Comparison of ENCODE assay signal across 14 mouse cellular contexts in genomic region chr2:4978091-4978490, GRCm38 (mm10). TPM values are rescaled to one million over a fixed set of nuclear protein-coding genes. Genes with fewer than 3 reads are reported as not detected.
DNase-seq lines count a peak whose midpoint lies in the region; ATAC-seq lines count a peak whose summit lies in the region.
"Had no signal": no experiment of that assay in that cellular context is flagged by ENCODE, and none has a peak within 500 bp of the region (broad histone marks: within the 10 kb centered on the region; RNA-seq: fewer than 3 reads in every experiment).

No protein-coding gene starts in this region.

- H3K27me3 ChIP-seq in forebrain, embryonic 15.5 days = no peaks in the 10 kb centered on the region
- H3K27me3 ChIP-seq in limb, embryonic 11.5 days (ENCODE audit: control insufficient read depth, insufficient read depth, low read length) = no peaks in the 10 kb centered on the region
- H3K27me3 ChIP-seq: CH12.LX; limb, embryonic 13.5 days; neural tube, embryonic 15.5 days had no signal

- H3K4me3 ChIP-seq in forebrain, embryonic 15.5 days = no peak overlapping the region
- H3K4me3 ChIP-seq in limb, embryonic 11.5 days (ENCODE audit: low read depth, low read length) = no peak overlapping the region
- H3K4me3 ChIP-seq: limb, embryonic 13.5 days; neural tube, embryonic 15.5 days had no signal

- H3K9me3 ChIP-seq in forebrain, embryonic 15.5 days = no peaks in the 10 kb centered on the region
- no peaks in the 10 kb centered on the region for H3K9me3 ChIP-seq in limb, embryonic 11.5 days (ENCODE audit: control insufficient read depth, low read length)
- H3K9me3 ChIP-seq: limb, embryonic 13.5 days; neural tube, embryonic 15.5 days had no signal

- WGBS in forebrain, embryonic 15.5 days = 11% methylated on average over 8 of the region's 8 CpGs
- 21% methylated on average over 8 of the region's 8 CpGs for whole genome bisulfite sequencing in limb, embryonic 11.5 days

- H3K4me2 ChIP-seq in forebrain, embryonic 15.5 days (replicated peaks) = no peak overlapping the region
- H3K4me2 ChIP-seq in limb, embryonic 11.5 days (ENCODE audit: low read depth, severe bottlenecking) = no peak overlapping the region
- H3K4me2 ChIP-seq: limb, embryonic 13.5 days; neural tube, embryonic 15.5 days had no signal

- H3K27ac ChIP-seq in forebrain, embryonic 15.5 days (replicated peaks) = peak overlapping the region; percentile 67
- H3K27ac ChIP-seq in limb, embryonic 11.5 days (replicated peaks; ENCODE audit: low read depth, low read length) = 0 out of 2 replicates have a peak overlapping the region, but pooled peaks have one; percentile 15
- H3K27ac ChIP-seq: limb, embryonic 13.5 days; neural tube, embryonic 15.5 days had no signal

- H3K4me1 ChIP-seq in forebrain, embryonic 15.5 days = peaks cover 21% of the 10 kb centered on the region
- H3K4me1 ChIP-seq in limb, embryonic 11.5 days (ENCODE audit: control insufficient read depth, insufficient read depth, low read length) = peaks cover 8% of the 10 kb centered on the region

- peak; percentile 48 for DNase-seq in layer of hippocampus, adult 11-12 months (ENCODE audit: low spot score)
- DNase-seq in layer of hippocampus, adult 9-10 months (ENCODE audit: low spot score) = no peak
- DNase-seq in brain, embryonic 18.5 days (ENCODE audit: low read depth, low spot score) = peak; percentile 56
- DNase-seq in limb, embryonic 11.5 days (ENCODE audit: low spot score) = peak; percentile 50
- no peak for DNase-seq in thymus, postnatal 0 days (ENCODE audit: low spot score)
- no peak for DNase-seq in thymus, postnatal 4 days
- DNase-seq in adrenal gland, adult 2 months = no peak
- DNase-seq: heart, adult 11 months had no signal

- ATAC-seq in forebrain, embryonic 15.5 days (replicated peaks) = peak; percentile 38; the same call in 1 of the 2 replicates
- no peak for ATAC-seq in limb, embryonic 11.5 days (ENCODE audit: insufficient number of reproducible peaks, low FRiP score, low TSS enrichment, low read depth)

- H3K9ac ChIP-seq in forebrain, embryonic 15.5 days (replicated peaks) = no peak overlapping the region
- no peak overlapping the region for H3K9ac ChIP-seq in limb, embryonic 11.5 days (ENCODE audit: low read length)
- H3K9ac ChIP-seq: limb, embryonic 13.5 days; neural tube, embryonic 15.5 days had no signal

- no peaks in the 10 kb centered on the region for H3K36me3 ChIP-seq in forebrain, embryonic 15.5 days
- H3K36me3 ChIP-seq in limb, embryonic 11.5 days (ENCODE audit: control insufficient read depth, insufficient read depth, low read length) = no peaks in the 10 kb centered on the region
- H3K36me3 ChIP-seq: limb, embryonic 13.5 days; neural tube, embryonic 15.5 days had no signal

RNA-seq across cellular contexts. Expression of gene Ucma, which starts 2.2 kb away (rescaled TPM):
- polyA plus RNA-seq in forebrain, embryonic 15.5 days (2015; fragmentation: Nextera tagmentation; extraction: Ambion mirVana) = not detected in 2 replicates
- polyA plus RNA-seq in limb, embryonic 11.5 days (2014; fragmentation: Nextera tagmentation; extraction: Ambion mirVana) = not detected in 2 replicates
- polyA plus RNA-seq in thymus, postnatal 0 days (2015; fragmentation: Nextera tagmentation; extraction: Ambion mirVana) = 3.1 and 3.9 TPM in 2 replicates
- total RNA-seq in adrenal gland, adult 2 months (2021) = not detected
- not detected in 2 replicates for polyA plus RNA-seq in adrenal gland, adult 2 months (2012; rRNA removed)
- total RNA-seq: CH12.LX had no signal
- polyA plus RNA-seq: intestine, embryonic 14.5 days; neural tube, embryonic 15.5 days; stomach, embryonic 14.5 days had no signal

RNA-seq across cellular contexts. Expression of gene Mcm10, which starts 34.5 kb away (rescaled TPM):
- 11.8 and 14.9 TPM in 2 replicates for polyA plus RNA-seq in forebrain, embryonic 15.5 days (2015; fragmentation: Nextera tagmentation; extraction: Ambion mirVana)
- 71.4 and 71.7 TPM in 2 replicates for polyA plus RNA-seq in limb, embryonic 11.5 days (2014; fragmentation: Nextera tagmentation; extraction: Ambion mirVana)
- polyA plus RNA-seq in thymus, postnatal 0 days (2015; fragmentation: Nextera tagmentation; extraction: Ambion mirVana) = 31.0 and 35.5 TPM in 2 replicates
- total RNA-seq in adrenal gland, adult 2 months (2021) = 1 to 10 TPM; 1.6 to 7.9 TPM
- 0.40 and 0.44 TPM in 2 replicates for polyA plus RNA-seq in adrenal gland, adult 2 months (2012; rRNA removed)

RNA-seq across cellular contexts. Expression of gene Phyh, which starts 59.3 kb away (rescaled TPM):
- polyA plus RNA-seq in forebrain, embryonic 15.5 days (2015; fragmentation: Nextera tagmentation; extraction: Ambion mirVana) = 44.6 and 50.8 TPM in 2 replicates
- polyA plus RNA-seq in limb, embryonic 11.5 days (2014; fragmentation: Nextera tagmentation; extraction: Ambion mirVana) = 48.4 and 51.7 TPM in 2 replicates
- 20.3 and 22.4 TPM in 2 replicates for polyA plus RNA-seq in thymus, postnatal 0 days (2015; fragmentation: Nextera tagmentation; extraction: Ambion mirVana)
- total RNA-seq in adrenal gland, adult 2 months (2021) = 100 to 1,000 TPM; 294 to 361 TPM
- polyA plus RNA-seq in adrenal gland, adult 2 months (2012; rRNA removed) = 117 and 149 TPM in 2 replicates

Comparison
In these comparisons a context has a peak if more than half of its experiments do, and no peak if none do; other contexts are left out.
1. DNase-seq: peak in layer of hippocampus, adult 11-12 months (single experiment), brain, embryonic 18.5 days (single experiment) and limb, embryonic 11.5 days (single experiment); none in layer of hippocampus, adult 9-10 months (single experiment), thymus, postnatal 0 days (single experiment), thymus, postnatal 4 days (single experiment) and adrenal gland, adult 2 months (single experiment).